Mouse (Mus musculus) erythroid progenitor cell, adult 5-6 weeks (primary cell): Measurements from ENCODE around the gene Prox2. TPM values are rescaled to one million over a fixed set of nuclear protein-coding genes. Genes with fewer than 3 reads are reported as not detected.

Experiments
- ATAC-seq: replicated peaks from 2 replicates; pipeline ENCODE4 v1.8.0; 2016; ENCODE audit warnings: moderate number of reproducible peaks, mild to moderate bottlenecking, moderate TSS enrichment, inconsistent platforms; ENCODE audit not compliant: poor library complexity, low FRiP score, severe bottlenecking
- total RNA-seq, 2 experiments: library from RNA; stranded (forward) in 1 of 2; stranded (reverse) in 1 of 2; fragments of 150-400 nt in 1 of 2; fragments of 186-747, 209-891 nt in 1 of 2; gene quantifications; 2 replicates each; pipeline versions ENCODE4 v1.2.3 to v1.2.4; 2015 to 2017; ENCODE audit warnings: low replicate concordance in 2 of 2

Gene Prox2
- total RNA-seq, 2 experiments from 2014 or later, result 7.5 to 21.6 TPM

DNA sequence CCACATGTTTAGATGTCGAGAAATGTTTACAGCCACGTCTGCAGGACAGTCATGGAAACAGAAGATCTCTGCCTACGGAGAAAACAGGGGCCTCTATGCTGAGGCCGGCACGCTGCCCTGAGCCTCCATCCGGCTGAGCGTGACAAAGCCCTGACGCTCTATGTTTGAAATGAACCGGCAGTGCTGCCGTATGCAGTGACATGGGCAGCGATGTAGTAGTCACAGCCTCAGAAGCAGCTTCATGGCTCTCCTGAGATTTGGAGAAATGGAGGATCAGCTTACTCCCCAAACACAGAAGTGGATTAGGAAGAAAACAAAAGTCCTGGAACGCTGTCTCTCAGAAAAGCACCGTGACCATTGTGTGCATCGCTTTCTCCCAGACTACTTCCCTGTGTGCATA, 9.6 kb downstream of the Prox2 start:
- ATAC-seq, result no peak

DNA sequence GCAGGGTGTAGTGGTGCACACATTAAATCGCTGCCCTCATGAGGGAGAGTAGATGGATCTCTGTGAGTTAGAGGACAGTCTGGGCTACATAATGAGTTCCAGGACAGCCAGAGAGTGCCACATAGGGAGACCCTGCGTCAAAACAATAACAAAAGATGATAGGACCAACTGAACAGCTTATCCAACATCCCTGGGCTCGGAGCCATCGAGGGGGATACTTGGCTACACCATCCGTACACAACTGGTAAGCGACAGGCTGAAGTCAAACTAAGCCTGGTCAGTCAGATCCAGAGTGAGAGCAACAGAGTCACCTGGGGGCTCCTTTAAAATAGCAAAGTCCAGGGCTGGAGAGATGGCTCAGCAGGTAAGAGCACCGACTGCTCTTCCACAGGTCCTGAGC, 14.7 kb downstream of the Prox2 start:
- ATAC-seq, result no peak

DNA sequence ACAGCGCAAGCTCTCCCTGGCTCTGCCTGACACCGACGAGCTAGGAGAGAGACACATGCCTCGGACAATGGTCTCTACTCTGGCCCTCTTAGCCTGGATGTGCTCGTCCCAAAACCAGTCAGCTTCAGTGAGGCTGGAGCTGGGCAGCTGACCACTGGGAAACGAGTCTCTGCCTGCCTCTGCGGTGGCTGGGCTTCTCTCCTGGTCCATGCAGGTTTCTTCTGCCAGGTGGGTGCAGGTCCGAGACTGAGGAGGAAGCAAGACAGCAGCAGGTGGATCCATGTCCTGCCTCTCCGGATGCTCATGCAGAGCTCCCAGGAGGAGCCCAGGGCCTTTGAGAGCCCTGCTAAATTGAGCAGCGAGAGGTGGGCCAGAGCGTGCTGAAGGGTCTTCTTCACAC, 15.4 kb downstream of the Prox2 start:
- ATAC-seq, result no peak

DNA sequence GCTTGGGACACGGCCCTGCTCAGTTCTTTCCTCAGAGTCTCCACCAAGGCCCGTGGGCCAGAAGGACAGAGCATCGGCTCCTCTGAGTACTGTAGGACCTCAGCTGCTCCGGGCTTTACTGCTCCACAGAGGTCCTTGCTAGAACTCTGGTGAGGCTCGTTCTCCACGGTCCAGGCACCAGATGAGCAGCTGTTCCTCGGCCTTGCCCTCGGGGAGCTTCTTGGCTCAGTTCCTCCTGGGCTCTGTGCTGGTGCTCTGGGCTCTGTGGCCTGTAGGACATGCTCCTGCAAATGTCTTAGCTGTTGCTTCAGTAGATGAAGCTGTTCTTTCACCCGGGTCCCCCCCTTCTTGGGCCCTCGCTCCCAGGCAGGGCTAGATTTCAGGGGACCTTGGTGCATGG, 15.9 kb downstream of the Prox2 start:
- no peak for ATAC-seq

DNA sequence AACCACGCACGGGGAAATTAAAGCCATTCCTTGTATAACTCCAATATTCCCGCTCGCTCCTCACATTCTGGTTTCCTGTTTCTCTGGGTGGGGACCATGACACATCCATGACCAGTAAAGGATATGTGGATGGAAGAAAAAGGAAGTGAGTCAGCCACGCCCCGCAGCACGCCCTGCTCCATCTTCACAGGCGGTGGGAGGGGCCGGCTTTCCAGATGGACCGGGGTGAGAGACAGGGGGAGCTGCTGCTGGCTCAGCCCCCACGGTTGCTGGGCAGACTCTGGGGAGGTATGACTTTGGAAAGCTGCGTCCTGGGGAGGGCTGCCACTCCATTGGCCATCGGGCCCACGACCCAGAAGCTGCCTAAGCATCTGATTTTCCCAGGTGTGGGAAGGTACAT, 16.5 kb downstream of the Prox2 start:
- ATAC-seq, result no peak

DNA sequence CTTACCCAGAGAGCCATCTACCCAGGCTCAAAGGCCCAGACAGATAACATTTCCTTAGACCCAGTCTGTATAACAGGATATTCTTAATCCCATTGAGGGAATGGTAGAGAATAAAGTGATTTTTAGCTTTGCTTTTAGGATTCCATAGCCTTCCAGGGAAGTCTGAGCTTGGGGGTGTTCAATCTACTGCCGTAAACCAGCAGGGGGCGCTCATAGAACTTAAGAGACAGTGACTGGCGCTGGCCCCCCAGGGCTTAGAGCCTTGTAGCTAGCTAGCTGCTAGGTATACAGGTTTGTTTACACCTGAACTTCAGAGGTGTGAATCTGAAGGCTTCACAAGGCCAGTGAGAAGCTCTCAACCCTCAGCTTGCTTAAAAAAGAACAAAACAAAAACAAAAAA, 18.3 kb downstream of the Prox2 start:
- peak; percentile 74 for ATAC-seq

DNA sequence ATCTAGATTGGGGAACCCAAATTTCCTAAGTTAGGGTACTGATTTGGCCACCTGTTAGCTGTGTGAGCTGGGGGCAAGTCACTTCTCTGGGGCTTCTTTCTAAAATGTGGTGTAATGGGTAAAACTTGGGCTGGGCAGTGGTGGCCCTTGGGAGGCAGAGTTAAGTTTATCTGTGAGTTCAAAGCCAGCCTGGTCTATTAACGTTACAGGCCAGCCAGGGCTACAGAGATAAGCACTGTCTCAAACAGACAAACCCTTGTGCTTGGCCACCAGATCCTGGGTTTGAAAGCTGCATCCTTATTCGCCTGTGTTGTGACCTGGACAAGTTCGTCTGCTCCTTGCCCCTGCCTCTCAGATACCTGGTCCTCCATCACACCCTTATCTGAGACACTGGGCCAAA, 19.4 kb downstream of the Prox2 start:
- ATAC-seq, result 0 out of 2 replicates have a peak, but pooled peaks have one; percentile 41

DNA sequence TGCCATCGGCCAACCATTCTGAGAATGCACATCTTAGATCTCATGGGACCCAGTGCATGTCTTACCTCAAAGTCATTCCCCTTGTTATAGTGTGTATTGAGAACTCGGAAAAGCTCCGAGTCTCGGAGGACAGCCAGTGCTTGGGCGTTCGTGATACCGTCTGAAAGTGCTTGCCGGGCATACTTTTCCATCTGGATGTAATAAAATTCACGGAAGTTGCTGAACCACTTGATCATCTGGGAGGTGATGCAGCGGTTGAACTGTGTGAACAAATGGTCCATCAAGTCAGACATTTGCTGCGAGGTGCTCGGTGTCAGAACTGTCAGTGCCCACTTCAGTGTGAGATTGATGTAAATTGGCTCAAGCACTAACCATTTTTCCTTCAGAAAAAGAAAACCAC, 22.7 kb downstream of the Prox2 start:
- no peak for ATAC-seq

DNA sequence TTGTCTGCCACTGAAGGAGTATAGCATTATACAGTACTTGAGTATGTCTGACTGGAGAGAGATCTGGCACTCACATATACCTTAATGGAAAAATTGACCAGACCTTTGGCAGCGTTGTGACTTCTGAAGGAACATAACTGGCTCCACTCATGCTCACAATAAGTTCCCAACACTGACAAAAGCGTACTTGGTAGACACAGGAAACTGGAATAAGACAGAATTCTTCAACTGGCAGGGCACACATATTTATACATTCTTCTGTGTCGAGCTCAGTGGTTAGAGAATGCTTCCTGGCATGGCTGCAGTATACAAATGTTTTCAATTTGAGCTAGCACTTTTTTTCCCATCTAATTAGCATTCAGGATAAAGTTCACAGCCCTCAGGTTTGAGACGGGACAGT, 25.6 kb downstream of the Prox2 start:
- ATAC-seq, result no peak

DNA sequence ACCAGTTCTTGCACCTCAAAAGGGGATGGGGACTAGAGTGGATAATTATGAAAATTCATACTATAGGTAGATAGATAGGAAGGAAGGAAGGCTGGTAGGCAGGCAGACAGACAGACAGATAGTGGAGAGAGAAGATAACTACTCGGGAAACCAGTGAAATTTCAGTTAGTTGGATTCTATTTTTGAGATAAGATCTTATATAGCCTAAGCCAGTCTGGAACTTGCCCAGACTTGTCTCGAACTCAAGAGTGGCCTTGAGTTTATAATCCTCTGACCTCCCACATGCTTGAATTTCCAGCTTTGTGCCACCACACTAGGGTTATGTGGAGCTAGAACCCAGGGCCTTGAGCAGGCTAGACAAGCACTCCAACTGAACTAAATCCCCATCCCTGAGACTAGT, 26.3 kb downstream of the Prox2 start:
- ATAC-seq, result 0 out of 2 replicates have a peak, but pooled peaks have one; percentile 45

DNA sequence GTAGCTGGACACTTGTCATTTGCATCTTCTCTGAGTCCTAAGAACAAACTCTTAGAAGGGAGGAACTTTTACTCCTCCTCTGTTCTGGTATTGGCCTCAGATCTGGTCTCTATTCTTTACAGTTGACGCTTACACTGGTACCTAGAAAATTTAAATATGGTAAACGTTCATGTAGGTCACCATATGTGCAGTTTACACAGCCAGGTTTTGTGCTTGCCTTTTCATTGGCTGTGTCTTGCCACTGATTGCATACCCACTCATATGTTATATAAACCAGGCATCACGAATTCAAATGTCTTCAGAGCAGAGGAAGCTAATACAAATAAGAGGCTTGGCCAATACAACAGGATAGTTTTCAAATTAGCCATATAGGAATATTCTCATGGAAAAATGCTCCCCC, 33.5 kb downstream of the Prox2 start:
- no peak for ATAC-seq

DNA sequence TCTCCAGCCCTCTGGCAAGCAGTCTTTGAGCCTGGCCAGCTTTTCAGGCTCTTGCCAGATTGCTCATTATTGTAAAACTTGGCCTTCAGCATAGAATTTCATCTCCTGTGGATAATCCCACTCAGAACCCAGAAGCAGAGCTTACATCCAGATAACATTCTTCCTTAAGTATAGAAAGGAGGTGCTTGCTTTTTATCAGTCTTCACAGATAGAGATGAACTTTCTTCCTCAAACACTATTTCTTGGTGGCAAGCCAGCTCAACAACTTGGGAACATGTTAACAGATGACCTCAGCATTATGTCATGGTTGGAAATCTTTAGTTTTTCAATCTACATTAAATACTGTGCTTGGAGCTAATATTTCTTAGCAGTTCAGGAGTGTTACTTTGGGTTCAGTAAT, 39.5 kb downstream of the Prox2 start:
- ATAC-seq, result no peak

DNA sequence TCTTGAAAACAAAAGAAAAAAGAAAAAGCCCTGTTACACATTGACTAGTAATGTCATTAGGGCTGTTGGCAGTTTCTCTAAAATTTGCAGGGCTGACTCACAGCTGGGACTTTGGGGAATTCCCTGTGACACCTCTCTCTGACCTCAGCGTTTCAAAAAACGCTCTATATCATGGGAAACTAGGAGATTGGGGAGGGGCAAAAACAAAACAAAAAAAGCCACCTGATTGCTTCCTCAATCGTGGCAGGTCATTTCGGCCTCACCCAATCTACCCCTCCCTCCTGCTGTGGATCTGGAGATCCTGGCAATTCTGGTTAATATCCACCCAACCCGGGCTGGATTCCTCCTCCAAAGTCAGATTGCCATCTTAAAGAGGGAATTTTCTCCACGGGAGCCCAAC, 59.3 kb downstream of the Prox2 start:
- no peak for ATAC-seq

Other genes starting within 250 kb of the Prox2 start
- 1.3 TPM in 1 of 2 replicates, not detected in the other for gene Ltbp2, start 234.2 kb downstream of the Prox2 start, total RNA-seq (2015; ENCODE audit: low replicate concordance)
- gene Ltbp2, start 234.2 kb downstream of the Prox2 start, total RNA-seq (2017; ENCODE audit: low replicate concordance), result 0.77 and 3.3 TPM in 2 replicates
- 59.5 and 73.8 TPM in 2 replicates for gene Fcf1, start 139.9 kb downstream of the Prox2 start, total RNA-seq (2015; ENCODE audit: low replicate concordance)
- 21.8 and 66.6 TPM in 2 replicates for gene Fcf1, start 139.9 kb downstream of the Prox2 start, total RNA-seq (2017; ENCODE audit: low replicate concordance)
- gene Arel1, start 139.9 kb downstream of the Prox2 start, total RNA-seq (2015; ENCODE audit: low replicate concordance), result 61.2 and 62.3 TPM in 2 replicates
- 58.8 and 73.4 TPM in 2 replicates for gene Arel1, start 139.9 kb downstream of the Prox2 start, total RNA-seq (2017; ENCODE audit: low replicate concordance)
- 72.1 and 73.2 TPM in 2 replicates for gene Ylpm1, start 114.4 kb downstream of the Prox2 start, total RNA-seq (2015; ENCODE audit: low replicate concordance)
- 52.5 and 87.7 TPM in 2 replicates for gene Ylpm1, start 114.4 kb downstream of the Prox2 start, total RNA-seq (2017; ENCODE audit: low replicate concordance)
- 106 and 118 TPM in 2 replicates for gene Dlst, start 74 bp upstream of the Prox2 start, total RNA-seq (2015; ENCODE audit: low replicate concordance)
- 181 and 293 TPM in 2 replicates for gene Dlst, start 74 bp upstream of the Prox2 start, total RNA-seq (2017; ENCODE audit: low replicate concordance)
- not detected in 2 replicates for gene Rps6kl1, start 40.5 kb upstream of the Prox2 start, total RNA-seq (2015; ENCODE audit: low replicate concordance)
- gene Rps6kl1, start 40.5 kb upstream of the Prox2 start, total RNA-seq (2017; ENCODE audit: low replicate concordance), result not detected in 2 replicates
- not detected in 2 replicates for gene Pgf, start 67.0 kb upstream of the Prox2 start, total RNA-seq (2015; ENCODE audit: low replicate concordance)
- gene Pgf, start 67.0 kb upstream of the Prox2 start, total RNA-seq (2017; ENCODE audit: low replicate concordance), result 0.39 TPM in 1 of 2 replicates, not detected in the other
- 10.9 and 12.3 TPM in 2 replicates for gene Eif2b2, start 108.7 kb upstream of the Prox2 start, total RNA-seq (2015; ENCODE audit: low replicate concordance)
- gene Eif2b2, start 108.7 kb upstream of the Prox2 start, total RNA-seq (2017; ENCODE audit: low replicate concordance), result 30.0 and 48.4 TPM in 2 replicates
- 0.42 and 2.9 TPM in 2 replicates for gene Mlh3, start 159.8 kb upstream of the Prox2 start, total RNA-seq (2015; ENCODE audit: low replicate concordance)
- 0.15 and 4.0 TPM in 2 replicates for gene Mlh3, start 159.8 kb upstream of the Prox2 start, total RNA-seq (2017; ENCODE audit: low replicate concordance)
- 14.4 and 36.5 TPM in 2 replicates for gene Acyp1, start 177.7 kb upstream of the Prox2 start, total RNA-seq (2015; ENCODE audit: low replicate concordance)
- gene Acyp1, start 177.7 kb upstream of the Prox2 start, total RNA-seq (2017; ENCODE audit: low replicate concordance), result 13.9 TPM in 2 replicates
- not detected in 2 replicates for gene Zc2hc1c, start 177.8 kb upstream of the Prox2 start, total RNA-seq (2015; ENCODE audit: low replicate concordance)
- not detected in 2 replicates for gene Zc2hc1c, start 177.8 kb upstream of the Prox2 start, total RNA-seq (2017; ENCODE audit: low replicate concordance)
- gene Nek9, start 228.6 kb upstream of the Prox2 start, total RNA-seq (2015; ENCODE audit: low replicate concordance), result 9.0 and 17.2 TPM in 2 replicates
- gene Nek9, start 228.6 kb upstream of the Prox2 start, total RNA-seq (2017; ENCODE audit: low replicate concordance), result 7.9 and 15.5 TPM in 2 replicates